Mouse (Mus musculus) erythroblast, embryonic 14.5 days (primary cell): Measurements from ENCODE around the gene Lpp.

ENCODE experiments used
- GATA1 ChIP-seq: IDR thresholded peaks from 2 replicates; pipeline ENCODE4 v1.6.1; 2012; ENCODE audit warnings: low read length, inconsistent platforms, mixed read lengths
- TAL1 ChIP-seq: IDR thresholded peaks from 3 replicates; pipeline ENCODE4 v1.6.1; 2012; ENCODE audit warnings: low read length, inconsistent platforms, mixed read lengths

GRCm38 (mm10) chr16:24880698-24881097, 487.4 kb downstream of the Lpp start:
- TF ChIP-seq GATA1: no peak
- no peak for TF ChIP-seq TAL1
